Mouse (Mus musculus) myocyte (in vitro differentiated cells): ENCODE results near the gene Spo11. TPM values are rescaled to one million over a fixed set of nuclear protein-coding genes. Genes with fewer than 3 reads are reported as not detected.

ENCODE experiments used
- H3K27me3 ChIP-seq: one replicate; pipeline ENCODE4 v1.6.1; 2011; ENCODE audit not compliant: control insufficient read depth, insufficient read depth, insufficient read length
- H3K36me3 ChIP-seq: one replicate; pipeline ENCODE4 v1.6.1; 2011; ENCODE audit not compliant: control insufficient read depth, insufficient read depth
- H3K4me2 ChIP-seq: one replicate; pipeline ENCODE4 v1.6.1; 2011; ENCODE audit warnings: low read depth, control low read depth
- H3K4me3 ChIP-seq: one replicate; pipeline ENCODE4 v1.5.1; 2011; ENCODE audit warnings: mild to moderate bottlenecking, control low read depth, moderate library complexity
- H3K79me2 ChIP-seq: one replicate; pipeline ENCODE4 v1.6.1; 2011; ENCODE audit not compliant: control insufficient read depth, insufficient read depth
- H3ac ChIP-seq: one replicate; pipeline ENCODE4 v1.6.1; 2011; ENCODE audit not compliant: control insufficient read depth, insufficient read length
- CEBPB ChIP-seq: IDR thresholded peaks from 2 replicates; pipeline ENCODE4 v1.6.1; 2011; ENCODE audit warnings: mild to moderate bottlenecking, moderate library complexity; ENCODE audit not compliant: poor library complexity, insufficient read depth, severe bottlenecking
- E2F4 ChIP-seq: IDR thresholded peaks from one replicate; pipeline ENCODE4 v1.6.1; 2011; ENCODE audit warnings: mild to moderate bottlenecking, control low read depth, moderate library complexity; ENCODE audit not compliant: insufficient read depth
- MAX ChIP-seq: IDR thresholded peaks from one replicate; pipeline ENCODE4 v1.6.1; 2011; ENCODE audit warnings: low read depth, mild to moderate bottlenecking, control low read depth
- MYOD1 ChIP-seq, 3 experiments: IDR thresholded peaks; one replicate each; pipeline ENCODE4 v1.6.1; 2011; ENCODE audit warnings: control low read depth in 2 of 3, low read depth in 2 of 3, mild to moderate bottlenecking in 2 of 3, moderate library complexity in 1 of 3; ENCODE audit not compliant: insufficient read length in 2 of 3, control insufficient read depth in 1 of 3
- MYOG ChIP-seq, 3 experiments: IDR thresholded peaks; one replicate each; pipeline ENCODE4 v1.6.1; 2011; ENCODE audit warnings: control low read depth in 2 of 3, low read depth in 2 of 3, mild to moderate bottlenecking in 2 of 3; ENCODE audit not compliant: insufficient read length in 2 of 3, control insufficient read depth in 1 of 3, insufficient read depth in 1 of 3
- POLR2A ChIP-seq: IDR thresholded peaks from one replicate; pipeline ENCODE4 v1.6.1; 2011; ENCODE audit warnings: low read depth, mild to moderate bottlenecking, control low read depth, moderate library complexity; ENCODE audit not compliant: insufficient read length
- POLR2AphosphoS2 ChIP-seq: IDR thresholded peaks from one replicate; pipeline ENCODE4 v1.6.1; 2011; ENCODE audit warnings: low read depth, control low read depth; ENCODE audit not compliant: insufficient read length
- REST ChIP-seq: IDR thresholded peaks from one replicate; pipeline ENCODE4 v1.6.1; 2011; ENCODE audit warnings: mild to moderate bottlenecking, control low read depth, moderate library complexity; ENCODE audit not compliant: insufficient read depth, insufficient read length
- SRF ChIP-seq: IDR thresholded peaks from one replicate; pipeline ENCODE4 v1.6.1; 2011; ENCODE audit warnings: low read depth; ENCODE audit not compliant: control insufficient read depth, insufficient read length
- TCF12 ChIP-seq: IDR thresholded peaks from one replicate; pipeline ENCODE4 v1.6.1; 2011; ENCODE audit warnings: mild to moderate bottlenecking, control low read depth; ENCODE audit not compliant: poor library complexity, insufficient read depth, severe bottlenecking
- TCF3 ChIP-seq: IDR thresholded peaks from one replicate; pipeline ENCODE4 v1.6.1; 2011; ENCODE audit warnings: low read depth, control low read depth; ENCODE audit not compliant: insufficient read length
- USF1 ChIP-seq: IDR thresholded peaks from one replicate; pipeline ENCODE4 v1.6.1; 2011; ENCODE audit warnings: low read depth, mild to moderate bottlenecking, control low read depth, moderate library complexity
- polyA plus RNA-seq: library from polyadenylated mRNA; unstranded; fragments of >200 nt; fragmentation: generic; extraction: Trizol; gene quantifications from one replicate; pipeline ENCODE4 v1.2.1, GENCODE M21; 2012; ENCODE audit warnings: missing spikeins

Gene Spo11
- polyA plus RNA-seq, 1 experiment = not detected

DNA sequence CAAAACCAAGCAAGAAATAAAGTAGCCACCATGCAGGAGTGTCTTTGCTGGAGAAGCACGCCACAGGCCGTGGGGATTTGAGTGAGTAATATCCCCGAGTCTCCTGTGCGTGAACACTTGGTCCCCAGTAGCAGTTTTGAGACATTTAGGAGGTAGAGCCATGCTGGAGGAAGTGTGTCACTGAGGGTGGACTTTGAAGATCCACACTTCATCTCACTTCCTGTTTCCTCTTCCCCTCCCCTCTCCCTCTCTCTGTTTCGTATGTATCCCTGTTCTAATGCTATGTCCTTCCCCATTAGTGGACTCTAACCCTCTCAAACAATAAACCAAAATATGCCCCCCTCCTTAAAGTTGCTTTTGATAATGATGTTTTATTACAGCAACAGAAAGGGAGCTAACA is 11.0 kb upstream of the Spo11 start:
- TF ChIP-seq USF1 (no peak), CEBPB (no peak)
- Histone ChIP-seq H3K79me2 (no peaks in the 10 kb centered on the region), H3K27me3 (no peaks in the 10 kb centered on the region)

DNA sequence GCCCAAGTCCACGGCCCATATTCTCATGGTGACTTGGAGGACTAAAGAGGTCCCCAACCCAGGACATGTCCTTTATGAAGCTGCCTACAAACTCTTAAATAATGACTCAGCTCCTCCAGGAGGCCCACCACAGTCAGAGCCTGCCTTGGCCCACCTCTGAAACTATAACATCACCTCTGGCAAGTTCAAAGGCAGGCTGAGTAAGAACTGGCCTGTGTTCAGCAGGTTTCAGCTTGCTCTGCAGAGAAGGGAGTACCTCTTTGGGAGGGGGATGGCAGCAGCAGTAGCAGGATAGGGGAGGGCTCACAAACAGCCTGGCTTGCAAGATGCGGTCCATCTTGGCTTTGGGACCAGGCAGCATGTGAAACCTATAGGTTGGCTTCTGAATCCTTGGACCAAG is 5.6 kb upstream of the Spo11 start:
- Histone ChIP-seq H3K36me3 (no peaks in the 10 kb centered on the region), H3K27me3 (no peaks in the 10 kb centered on the region), H3ac (no peak overlapping the region), H3K4me3 (no peak overlapping the region), H3K4me2 (no peak overlapping the region), H3K79me2 (no peaks in the 10 kb centered on the region)
- TF ChIP-seq REST (no peak), MYOD1 (IDR thresholded peaks at IDR 0.05; ENCODE audit: control insufficient read depth in 1 of 3, insufficient read length in 2 of 3, low read depth in 2 of 3) (no peak), TCF12 (no peak), POLR2A (no peak), POLR2AphosphoS2 (no peak)

More for the DNA sequence above, 11.0 kb upstream of the Spo11 start:
- Histone ChIP-seq H3K36me3 (no peaks in the 10 kb centered on the region), H3K4me2 (no peak overlapping the region), H3K4me3 (no peak overlapping the region), H3ac (no peak overlapping the region)

DNA sequence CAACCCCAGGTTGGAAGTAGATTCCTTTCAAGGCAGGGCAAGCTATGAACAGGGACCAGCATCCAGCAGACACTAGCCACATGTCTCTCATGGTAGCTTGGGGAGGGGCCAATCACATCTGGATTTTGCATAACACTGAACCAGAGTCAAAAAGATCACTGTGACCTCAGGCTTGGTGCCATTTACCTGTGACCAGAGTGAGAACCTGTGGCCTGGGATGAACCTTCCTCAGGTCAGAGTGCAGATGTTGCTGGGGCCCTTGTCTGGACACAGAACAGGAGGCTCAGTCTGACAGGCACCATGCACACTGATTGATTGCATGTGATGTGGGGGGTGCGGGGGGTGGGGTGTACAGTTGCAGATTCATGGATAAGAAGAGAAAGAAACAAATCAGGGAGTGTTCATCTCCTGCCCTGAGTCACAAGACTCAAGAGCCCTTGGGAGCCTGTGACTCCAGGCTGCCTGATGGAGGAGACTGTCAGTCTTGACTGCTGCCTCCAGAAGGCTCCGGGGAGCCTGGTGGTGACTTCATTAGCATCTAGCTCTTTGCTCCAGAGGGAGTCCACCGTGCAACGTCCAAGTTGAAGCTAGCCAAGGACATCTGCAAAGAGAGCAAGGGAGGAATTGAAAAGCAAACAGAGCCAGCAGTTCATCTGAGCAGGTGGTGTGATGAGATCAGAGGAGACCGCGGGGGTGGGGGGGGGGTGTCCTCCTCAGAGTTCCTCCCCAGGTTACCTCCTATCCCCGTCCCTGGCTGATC is 3.5 kb upstream of the Spo11 start:
- Histone ChIP-seq H3K4me3 (no peak overlapping the region), H3K4me2 (no peak overlapping the region), H3K79me2 (no peaks in the 10 kb centered on the region), H3K36me3 (no peaks in the 10 kb centered on the region), H3K27me3 (no peaks in the 10 kb centered on the region), H3ac (no peak overlapping the region)
- TF ChIP-seq MAX (no peak), POLR2A (no peak), SRF (no peak)

DNA sequence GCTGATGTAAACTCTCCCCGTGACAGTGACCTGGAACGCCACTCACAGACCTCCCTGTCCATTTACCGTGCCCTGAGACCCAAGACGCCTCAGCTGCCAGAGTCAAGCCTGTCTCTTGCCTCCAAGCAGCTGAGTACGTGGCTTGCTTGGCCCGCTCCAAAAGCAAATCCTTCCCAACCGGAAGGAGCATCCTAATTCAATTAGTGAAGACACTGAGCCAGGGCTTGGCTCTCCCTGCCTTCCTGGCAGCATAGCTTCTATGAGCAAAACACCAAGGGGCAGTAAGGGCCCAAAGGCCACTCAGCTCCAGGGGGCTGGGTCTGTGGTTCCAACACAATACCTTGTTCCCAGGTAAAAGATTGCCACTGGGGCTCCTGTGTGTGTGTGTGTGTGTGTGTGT is 2.8 kb upstream of the Spo11 start:
- no peak overlapping the region for H3K4me2 ChIP-seq
- no peak for TF ChIP-seq SRF
- no peak for TF ChIP-seq MYOD1 (IDR thresholded peaks at IDR 0.05; ENCODE audit: control insufficient read depth in 1 of 3, insufficient read length in 2 of 3, low read depth in 2 of 3)
- no peak for TF ChIP-seq TCF3
- TF ChIP-seq E2F4 = no peak
- TF ChIP-seq POLR2A = no peak
- no peak for TF ChIP-seq POLR2AphosphoS2
- no peak for TF ChIP-seq REST
- no peak for TF ChIP-seq MYOG (IDR thresholded peaks at IDR 0.05; ENCODE audit: control insufficient read depth in 1 of 3, insufficient read depth in 1 of 3, insufficient read length in 2 of 3, low read depth in 2 of 3)
- no peak for TF ChIP-seq MAX
- no peak for TF ChIP-seq USF1
- no peak for TF ChIP-seq TCF12
- TF ChIP-seq CEBPB = no peak
- no peak overlapping the region for H3K4me3 ChIP-seq
- no peak overlapping the region for H3ac ChIP-seq
- no peaks in the 10 kb centered on the region for H3K36me3 ChIP-seq
- H3K27me3 ChIP-seq = no peaks in the 10 kb centered on the region
- H3K79me2 ChIP-seq = no peaks in the 10 kb centered on the region

DNA sequence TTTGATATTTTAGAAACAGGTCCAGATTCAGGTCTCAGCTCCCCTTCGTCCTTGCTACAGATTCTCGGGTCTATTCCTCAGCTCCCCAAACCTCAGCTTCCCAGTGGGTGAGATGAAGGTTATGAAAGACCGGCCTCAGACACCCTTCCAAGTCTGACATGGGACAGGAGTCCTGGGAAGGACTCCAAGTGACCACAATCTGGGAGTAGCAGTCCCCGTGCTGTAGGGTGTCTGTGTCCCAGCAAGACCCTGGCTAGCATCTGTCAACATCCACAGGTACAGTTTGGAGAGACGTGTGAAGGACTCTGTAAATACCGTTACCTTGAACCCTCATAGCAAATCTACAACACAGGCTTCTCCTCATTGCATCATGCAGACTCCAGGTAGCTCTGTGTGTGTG is 2.3 kb upstream of the Spo11 start:
- TF ChIP-seq TCF12 = no peak
- H3K4me3 ChIP-seq = no peak overlapping the region
- H3K36me3 ChIP-seq = no peaks in the 10 kb centered on the region
- no peaks in the 10 kb centered on the region for H3K27me3 ChIP-seq
- H3ac ChIP-seq = no peak overlapping the region
- H3K4me2 ChIP-seq = no peak overlapping the region
- no peaks in the 10 kb centered on the region for H3K79me2 ChIP-seq

DNA sequence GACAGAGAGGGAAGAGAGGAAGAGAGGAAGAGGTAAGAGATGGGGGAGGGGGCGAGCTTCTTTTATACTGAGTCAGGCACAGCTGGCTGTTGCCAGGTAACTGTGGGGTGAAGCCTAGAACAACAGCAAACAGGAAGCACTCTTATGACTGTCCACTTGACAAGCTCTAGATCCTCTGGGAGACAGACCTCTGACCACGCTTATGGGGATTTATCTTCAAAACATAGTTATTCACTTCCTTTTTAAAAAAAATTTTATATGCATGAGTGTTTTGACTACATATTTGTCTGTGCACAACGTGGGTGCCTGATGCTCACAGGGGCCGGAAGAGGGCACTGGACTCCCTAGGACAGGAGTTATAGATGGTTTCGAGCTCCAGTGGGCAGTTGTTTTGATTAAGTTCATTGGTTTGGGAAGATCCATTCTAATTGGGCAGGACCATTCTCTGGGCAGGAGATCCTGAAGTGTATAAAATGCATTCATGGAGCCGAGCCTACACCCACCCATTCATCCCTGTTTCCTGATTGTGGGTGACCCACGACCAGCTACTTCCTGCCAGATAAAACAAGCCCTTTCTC is 750 bp upstream of the Spo11 start:
- no peak for TF ChIP-seq E2F4
- no peak for TF ChIP-seq SRF
- TF ChIP-seq MYOG (IDR thresholded peaks at IDR 0.05; ENCODE audit: control insufficient read depth in 1 of 3, insufficient read depth in 1 of 3, insufficient read length in 2 of 3, low read depth in 2 of 3) = no peak
- no peak for TF ChIP-seq TCF3
- no peak for TF ChIP-seq POLR2A
- TF ChIP-seq CEBPB = no peak
- TF ChIP-seq USF1 = no peak
- no peak for TF ChIP-seq TCF12
- TF ChIP-seq REST = no peak
- no peak for TF ChIP-seq MAX
- no peak for TF ChIP-seq POLR2AphosphoS2
- TF ChIP-seq MYOD1 (IDR thresholded peaks at IDR 0.05; ENCODE audit: control insufficient read depth in 1 of 3, insufficient read length in 2 of 3, low read depth in 2 of 3) = no peak
- H3K79me2 ChIP-seq = no peaks in the 10 kb centered on the region
- H3K4me3 ChIP-seq = no peak overlapping the region

More for the DNA sequence above, 750 bp upstream of the Spo11 start:
- Histone ChIP-seq H3K36me3 (no peaks in the 10 kb centered on the region), H3K4me2 (no peak overlapping the region), H3K27me3 (no peaks in the 10 kb centered on the region), H3ac (no peak overlapping the region)
